Mouse (Mus musculus): ENCODE data around the gene Atp6v0e2. TPM values are rescaled to one million over a fixed set of nuclear protein-coding genes. Genes with fewer than 3 reads are reported as not detected.
A peak's percentile ranks its signal among the peaks of the same experiment; 100 is the strongest.

Gene Atp6v0e2
- total and polyA plus RNA-seq, 3 experiments: not detected

DNA sequence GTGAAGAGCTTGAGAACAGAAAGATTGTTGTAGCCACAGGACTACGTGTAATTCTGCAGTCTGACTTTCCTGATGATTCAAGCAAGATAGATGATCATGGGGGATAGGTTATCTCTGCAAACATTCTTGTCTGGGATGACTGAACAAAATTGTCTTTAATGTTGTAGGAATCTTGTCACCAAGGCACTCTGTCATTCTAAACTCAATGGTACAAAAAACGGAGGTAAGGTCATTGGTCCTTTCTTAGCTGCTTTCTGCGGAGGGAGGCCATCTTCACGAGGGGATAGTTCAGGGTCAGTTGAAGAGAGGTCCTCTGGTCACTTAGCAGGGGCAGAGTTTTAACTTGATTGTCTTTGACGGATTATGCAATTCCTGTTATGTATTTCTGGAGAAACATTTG, 41.3 kb downstream of the Atp6v0e2 start:
- no peak for DNase-seq (ENCODE audit: low read depth, low spot score)
- Histone ChIP-seq H3K36me3 (ENCODE audit: control insufficient read depth in 1 of 2, insufficient read depth in 2 of 2, low read length in 2 of 2) (no peaks in the 10 kb centered on the region), H3K9me3 (replicated peaks; ENCODE audit: insufficient read depth, low read length) (no peaks in the 10 kb centered on the region), H3K79me2 (ENCODE audit: control insufficient read depth, insufficient read depth, low read length, poor library complexity) (no peaks in the 10 kb centered on the region), H3K4me1 (ENCODE audit: control insufficient read depth in 1 of 2, insufficient read depth in 2 of 2, low read length in 2 of 2) (no peaks in the 10 kb centered on the region), H3K4me3 (ENCODE audit: control insufficient read depth in 1 of 2, insufficient read depth in 1 of 2, low read depth in 2 of 2, low read length in 2 of 2) (no peak overlapping the region; a peak in 1 of 4 replicates), H3K27ac (ENCODE audit: control insufficient read depth, low read depth, low read length) (no peak overlapping the region), H3K9ac (ENCODE audit: control insufficient read depth, low read depth, low read length, poor library complexity, severe bottlenecking) (no peak overlapping the region), H3K27me3 (ENCODE audit: control insufficient read depth in 1 of 2, insufficient read depth in 2 of 2, low read length in 2 of 2) (no peaks in the 10 kb centered on the region)
- TF ChIP-seq KAT2A (conservative IDR thresholded peaks at IDR 0.05; ENCODE audit: low read depth, low read length) (no peak), POLR2AphosphoS2 (IDR thresholded peaks at IDR 0.05; ENCODE audit: low read length) (no peak), POLR2A (IDR thresholded peaks at IDR 0.05; ENCODE audit: control insufficient read depth in 1 of 2, insufficient read depth in 1 of 2, low read depth in 1 of 2, low read length in 2 of 2, poor library complexity in 1 of 2) (no peak), TBP (IDR thresholded peaks at IDR 0.05; ENCODE audit: low read depth, low read length) (no peak)

DNA sequence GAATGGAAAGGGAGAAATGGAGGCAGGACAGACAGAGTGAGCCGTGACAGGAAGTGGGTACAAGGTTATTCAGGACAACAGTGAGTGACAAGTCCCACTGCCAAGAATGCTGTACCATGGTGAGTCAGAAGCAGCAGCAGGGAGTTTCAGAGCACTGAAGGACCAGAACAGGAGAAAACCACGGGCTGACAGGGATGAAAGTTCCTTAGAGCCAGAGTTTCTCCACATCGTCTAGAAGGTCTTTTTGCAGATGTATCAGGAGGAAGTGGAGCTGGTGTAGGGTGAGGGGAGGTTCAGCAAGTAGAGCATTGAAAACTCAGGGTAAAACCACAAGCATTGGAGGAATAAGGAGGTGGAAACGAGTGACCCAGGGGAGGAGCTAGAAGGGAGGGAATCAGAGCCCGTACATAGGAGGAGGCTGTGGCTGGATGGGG, 41.8 kb downstream of the Atp6v0e2 start:
- Histone ChIP-seq H3K9ac (ENCODE audit: control insufficient read depth, low read depth, low read length, poor library complexity, severe bottlenecking) (no peak overlapping the region), H3K4me3 (ENCODE audit: control insufficient read depth in 1 of 2, insufficient read depth in 1 of 2, low read depth in 2 of 2, low read length in 2 of 2) (peak overlapping the region in 1 of 2 experiments; percentile 18; a peak in 3 of 4 replicates), H3K27ac (ENCODE audit: control insufficient read depth, low read depth, low read length) (no peak overlapping the region)

DNA sequence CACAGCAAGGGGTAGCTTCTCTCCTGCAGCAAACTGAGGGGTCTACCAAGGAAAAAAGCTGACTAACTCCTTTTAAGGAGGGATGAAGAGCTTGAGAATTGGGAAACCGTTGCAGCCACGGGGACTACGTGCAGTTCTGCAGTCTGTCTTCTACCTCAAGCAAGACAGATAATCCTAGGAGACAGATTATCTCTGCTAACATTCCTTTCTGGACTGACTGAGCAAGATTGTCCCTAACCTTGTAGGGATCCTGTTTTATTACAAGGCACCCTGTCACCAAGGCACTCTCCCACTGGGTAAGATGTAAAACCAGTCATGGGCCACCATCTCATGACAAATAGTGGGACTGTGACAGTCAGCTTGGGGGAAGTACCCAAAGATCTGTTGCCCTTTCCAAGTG, 43.8 kb downstream of the Atp6v0e2 start:
- H3K9ac ChIP-seq (ENCODE audit: control insufficient read depth, low read depth, low read length, poor library complexity, severe bottlenecking): no peak overlapping the region
- no peak for TF ChIP-seq MYB (IDR thresholded peaks at IDR 0.05; ENCODE audit: low read depth, low read length)

More for the DNA sequence above, 41.8 kb downstream of the Atp6v0e2 start:
- no peaks in the 10 kb centered on the region for H3K36me3 ChIP-seq (ENCODE audit: control insufficient read depth in 1 of 2, insufficient read depth in 2 of 2, low read length in 2 of 2)
- no peaks in the 10 kb centered on the region for H3K9me3 ChIP-seq (replicated peaks; ENCODE audit: insufficient read depth, low read length)
- H3K27me3 ChIP-seq (ENCODE audit: control insufficient read depth in 1 of 2, insufficient read depth in 2 of 2, low read length in 2 of 2): no peaks in the 10 kb centered on the region
- H3K4me1 ChIP-seq (ENCODE audit: control insufficient read depth in 1 of 2, insufficient read depth in 2 of 2, low read length in 2 of 2): no peaks in the 10 kb centered on the region
- DNase-seq (ENCODE audit: low read depth, low spot score): no peak
- TF ChIP-seq ZKSCAN1 (IDR thresholded peaks at IDR 0.05; ENCODE audit: low read depth, low read length) (no peak), POLR2AphosphoS2 (IDR thresholded peaks at IDR 0.05; ENCODE audit: low read length) (no peak), MEF2A (IDR thresholded peaks at IDR 0.05; ENCODE audit: extremely low read depth, insufficient replicate concordance, low read depth, low read length, poor library complexity, severe bottlenecking) (no peak), NELFE (IDR thresholded peaks at IDR 0.05; ENCODE audit: low read depth, low read length) (no peak), HCFC1 (IDR thresholded peaks at IDR 0.05; ENCODE audit: low read depth, low read length) (no peak), TAL1 (IDR thresholded peaks at IDR 0.05; ENCODE audit: low read length) (no peak), RAD21 (IDR thresholded peaks at IDR 0.05; ENCODE audit: low read depth, low read length) (no peak), POLR2A (IDR thresholded peaks at IDR 0.05; ENCODE audit: control insufficient read depth in 1 of 2, insufficient read depth in 1 of 2, low read depth in 1 of 2, low read length in 2 of 2, poor library complexity in 1 of 2) (no peak), BHLHE40 (IDR thresholded peaks at IDR 0.05; ENCODE audit: borderline replicate concordance, low read depth, low read length) (no peak), CHD1 (IDR thresholded peaks at IDR 0.05; ENCODE audit: low read depth, low read length) (no peak), MYB (IDR thresholded peaks at IDR 0.05; ENCODE audit: low read depth, low read length) (no peak), GABPA (IDR thresholded peaks at IDR 0.05; ENCODE audit: low read depth, low read length) (no peak), SMC3 (IDR thresholded peaks at IDR 0.05; ENCODE audit: low read depth, low read length) (no peak)
- no peaks in the 10 kb centered on the region for H3K79me2 ChIP-seq (ENCODE audit: control insufficient read depth, insufficient read depth, low read length, poor library complexity)

More for the DNA sequence above, 43.8 kb downstream of the Atp6v0e2 start:
- Histone ChIP-seq H3K79me2 (ENCODE audit: control insufficient read depth, insufficient read depth, low read length, poor library complexity) (no peaks in the 10 kb centered on the region), H3K9me3 (replicated peaks; ENCODE audit: insufficient read depth, low read length) (no peaks in the 10 kb centered on the region), H3K27me3 (ENCODE audit: control insufficient read depth in 1 of 2, insufficient read depth in 2 of 2, low read length in 2 of 2) (no peaks in the 10 kb centered on the region), H3K36me3 (ENCODE audit: control insufficient read depth in 1 of 2, insufficient read depth in 2 of 2, low read length in 2 of 2) (no peaks in the 10 kb centered on the region), H3K4me1 (ENCODE audit: control insufficient read depth in 1 of 2, insufficient read depth in 2 of 2, low read length in 2 of 2) (no peaks in the 10 kb centered on the region), H3K4me3 (ENCODE audit: control insufficient read depth in 1 of 2, insufficient read depth in 1 of 2, low read depth in 2 of 2, low read length in 2 of 2) (no peak overlapping the region), H3K27ac (ENCODE audit: control insufficient read depth, low read depth, low read length) (no peak overlapping the region)
- DNase-seq (ENCODE audit: low read depth, low spot score): no peak
